Mouse (Mus musculus) right cerebral cortex, postnatal 25 days (tissue): ENCODE data around the gene Zcchc7.

Experiments
- DNase-seq: peaks from one replicate; pipeline ENCODE4 v3.0.0; 2022

Zcchc7 gene

GRCm38 (mm10) chr4:44774890-44775289 lies 19.2 kb downstream of the Zcchc7 start:
- no peak for DNase-seq

- no peak for DNase-seq
Measured at GRCm38 (mm10) chr4:44776651-44777050, 21.0 kb downstream of the Zcchc7 start.

DNA sequence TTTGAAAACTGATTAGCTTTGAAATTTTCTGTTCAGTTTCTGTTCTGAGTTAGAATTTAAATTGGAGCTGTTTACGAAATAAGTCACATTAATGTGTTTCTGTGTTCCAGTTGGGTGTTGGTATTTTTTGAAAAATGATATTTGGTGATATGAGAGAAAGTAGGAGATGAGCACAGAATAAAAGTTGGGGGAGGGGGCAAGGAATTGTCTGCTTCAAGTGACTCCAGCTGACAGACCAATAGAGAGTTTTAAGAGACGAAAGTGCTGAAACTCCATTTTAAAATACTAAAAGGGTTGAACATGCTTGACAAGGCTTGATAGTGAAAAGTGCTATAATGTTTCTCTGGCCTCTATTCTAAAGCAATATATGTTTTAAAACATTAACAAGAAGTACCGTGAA lies 21.4 kb downstream of the Zcchc7 start:
- no peak for DNase-seq

- DNase-seq, result no peak
Measured at GRCm38 (mm10) chr4:44777711-44778110, 22.0 kb downstream of the Zcchc7 start.

DNA sequence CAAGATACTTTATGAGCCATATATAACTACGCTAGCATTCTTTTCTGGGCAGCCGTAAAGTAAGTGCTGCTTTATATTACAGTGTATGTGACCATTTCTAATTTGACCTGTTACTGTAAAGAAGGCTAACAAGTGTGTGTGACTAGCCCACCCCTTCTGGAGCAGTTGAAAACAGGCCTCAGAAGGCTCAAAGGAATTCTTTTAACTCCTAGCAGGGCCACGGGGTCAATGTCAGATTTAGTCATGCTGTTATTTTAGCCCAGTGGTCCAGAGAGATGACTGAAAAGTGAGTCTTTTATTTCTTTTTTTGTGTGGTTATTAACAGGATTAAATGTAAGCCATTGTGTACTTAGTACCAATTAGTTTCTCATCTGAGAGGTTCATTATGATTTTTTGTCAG lies 22.6 kb downstream of the Zcchc7 start:
- DNase-seq, result no peak

DNA sequence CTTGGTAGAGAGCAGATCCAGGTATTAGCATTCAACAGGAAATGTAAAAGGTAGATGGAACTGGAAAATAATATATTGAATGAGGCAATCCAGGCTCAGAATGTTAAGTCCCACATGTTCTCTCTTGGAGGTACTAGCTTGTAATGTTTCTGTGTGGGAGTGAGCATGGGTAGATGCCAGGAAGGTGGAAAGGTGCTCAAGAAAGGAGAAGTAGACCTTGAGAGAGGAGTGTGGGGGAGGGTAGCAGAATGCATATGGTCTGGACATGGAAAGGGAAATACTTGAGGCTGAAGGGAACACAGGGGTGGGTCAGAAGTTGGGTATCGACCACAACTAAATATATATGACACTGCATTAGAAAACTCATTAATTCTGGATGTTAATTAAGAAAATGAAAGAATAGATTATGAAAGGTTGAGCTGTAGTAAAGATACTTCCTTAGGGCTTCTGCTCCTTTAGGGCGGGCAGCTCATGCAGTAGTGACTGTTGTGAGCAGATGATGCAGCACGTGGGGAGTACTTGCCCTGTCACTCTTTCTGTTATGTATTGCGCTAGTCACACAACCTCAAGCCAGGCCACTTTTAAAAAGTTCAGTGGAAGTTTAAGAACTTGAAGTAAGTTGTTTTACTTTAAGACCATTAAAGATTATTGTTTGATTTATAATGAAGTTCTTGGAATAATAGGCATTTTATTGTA lies 24.9 kb downstream of the Zcchc7 start:
- no peak for DNase-seq

GRCm38 (mm10) chr4:44781494-44781893 lies 25.8 kb downstream of the Zcchc7 start:
- DNase-seq, result no peak

DNA sequence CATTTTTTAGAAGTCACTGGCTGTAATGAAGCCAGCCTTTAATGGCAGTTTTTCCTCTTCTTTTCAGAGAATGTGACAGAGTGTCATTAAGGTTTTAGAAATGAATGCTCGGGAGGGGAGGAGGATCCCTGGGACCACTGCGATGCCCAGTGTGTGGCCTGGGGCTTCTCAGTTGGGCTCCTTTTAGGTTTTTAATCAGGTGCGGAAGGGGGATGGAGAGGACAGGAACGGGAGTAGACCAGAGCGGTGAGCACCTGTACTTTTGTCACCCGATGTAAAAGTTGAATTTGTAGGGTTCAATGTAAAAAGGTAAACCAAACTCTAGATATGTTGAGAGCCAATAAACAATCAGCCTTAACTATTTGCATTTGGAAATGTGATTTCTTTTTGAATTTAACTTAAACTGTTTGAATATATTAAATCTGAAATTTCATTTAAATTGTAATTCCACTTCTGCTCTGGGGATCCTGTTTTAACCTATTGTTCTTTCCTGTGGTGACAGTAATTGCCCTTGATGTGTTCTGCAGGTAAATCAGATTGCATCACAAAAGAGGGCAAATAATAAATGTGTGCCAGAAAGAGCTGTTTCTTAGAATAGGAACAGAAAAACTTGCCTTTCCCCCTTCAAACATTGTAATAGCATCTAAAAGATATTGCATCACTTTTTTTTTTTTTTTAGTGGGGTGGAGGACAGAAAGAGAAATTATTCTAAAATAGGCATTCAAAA lies 28.1 kb downstream of the Zcchc7 start:
- no peak for DNase-seq

DNA sequence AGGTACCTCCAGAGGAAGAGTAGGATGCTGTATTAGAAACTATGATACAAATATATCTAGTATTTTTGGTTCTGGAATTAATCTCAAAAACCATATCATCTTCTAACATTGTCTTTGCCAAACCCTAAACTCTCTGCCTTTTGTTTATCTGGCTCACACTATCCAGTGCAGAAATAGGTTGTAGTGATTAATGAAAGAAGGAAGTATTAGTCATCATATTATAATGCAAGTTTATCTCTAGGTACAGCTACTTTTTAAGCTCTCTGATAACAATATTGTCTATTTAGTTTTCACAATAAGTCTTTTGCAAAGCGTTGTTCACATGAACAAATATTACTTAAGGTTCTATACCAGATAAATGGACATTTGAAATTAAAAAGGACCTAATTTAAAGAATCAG lies 57.2 kb downstream of the Zcchc7 start:
- no peak for DNase-seq

GRCm38 (mm10) chr4:44813770-44814169 lies 58.1 kb downstream of the Zcchc7 start:
- DNase-seq, result no peak

DNA sequence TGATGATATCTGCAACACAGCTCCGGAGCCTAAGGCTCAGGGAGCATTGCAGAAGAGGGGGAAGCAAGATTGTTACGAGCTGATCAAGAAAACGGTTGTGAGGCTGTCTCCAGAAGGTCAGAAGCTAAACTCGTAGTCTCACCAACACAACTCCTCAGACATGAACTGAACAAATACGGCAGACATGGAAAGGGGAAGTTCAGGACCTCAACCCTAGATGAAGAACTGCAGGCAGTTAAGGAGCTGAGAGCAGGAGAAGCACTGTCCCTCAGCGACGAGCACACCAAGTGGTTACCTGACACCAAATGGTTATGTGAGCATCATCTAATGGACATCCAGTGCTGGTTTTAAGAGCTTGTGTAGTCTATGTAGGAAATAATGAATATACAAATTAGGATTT lies 60.9 kb downstream of the Zcchc7 start:
- no peak for DNase-seq

DNA sequence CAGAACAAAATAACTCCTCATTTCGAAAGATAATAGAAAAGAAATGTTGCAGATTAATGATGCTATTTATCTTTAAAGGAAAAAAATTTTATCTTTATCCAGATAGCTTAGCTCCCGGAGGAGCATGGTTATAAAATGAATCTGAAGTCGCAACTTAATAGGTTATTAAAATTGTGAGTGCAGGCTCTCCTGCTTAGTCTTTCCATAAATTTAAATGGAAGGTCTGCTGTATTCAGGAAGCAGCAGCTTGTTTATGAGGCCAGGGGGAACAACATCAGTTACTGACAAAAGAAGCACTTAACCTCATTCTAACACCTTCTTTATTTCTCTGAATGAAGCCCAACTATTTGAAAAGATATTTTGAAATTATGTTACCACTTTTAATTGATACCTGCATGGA lies 74.9 kb downstream of the Zcchc7 start:
- no peak for DNase-seq

- DNase-seq, result no peak
Measured at GRCm38 (mm10) chr4:44851835-44852251, 96.2 kb downstream of the Zcchc7 start.

DNA sequence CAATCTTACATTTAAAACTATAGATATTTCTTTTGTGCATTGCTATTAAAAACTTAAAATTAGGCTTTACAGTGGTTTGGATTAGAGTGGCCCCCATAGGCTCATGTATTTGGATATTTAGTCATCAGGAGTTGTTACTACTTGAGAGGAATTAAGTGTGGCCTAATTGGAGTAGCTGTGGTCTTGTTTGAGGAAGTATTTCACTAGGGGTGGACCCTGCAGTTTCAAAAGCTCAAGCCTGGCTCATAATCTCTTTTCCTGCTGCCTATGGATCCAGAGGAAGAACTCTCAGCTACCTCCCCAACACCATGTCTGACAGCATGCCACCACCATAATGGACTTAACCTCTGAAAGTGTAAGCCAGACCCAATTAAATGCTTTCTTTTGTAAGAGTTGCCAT lies 115.9 kb downstream of the Zcchc7 start:
- no peak for DNase-seq

DNA sequence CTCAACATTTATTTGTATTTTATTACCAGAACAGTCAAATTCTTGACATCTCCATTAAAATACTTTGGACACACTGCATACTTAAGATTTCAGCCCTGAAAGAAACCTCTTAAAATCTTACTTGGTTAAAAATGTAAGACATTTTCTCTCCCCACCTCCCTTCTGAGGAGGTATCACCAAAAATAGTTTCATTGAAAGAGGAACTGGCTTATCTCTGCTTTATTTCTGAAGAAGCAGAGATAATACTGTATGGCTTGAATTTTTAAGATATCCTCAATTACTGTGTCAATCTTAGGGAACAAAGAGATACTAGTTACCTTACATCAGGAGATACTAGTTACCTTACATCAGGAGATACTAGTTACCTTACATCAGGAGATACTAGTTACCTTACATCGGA lies 116.4 kb downstream of the Zcchc7 start:
- DNase-seq, result no peak

GRCm38 (mm10) chr4:44880065-44880623 lies 124.5 kb downstream of the Zcchc7 start:
- no peak for DNase-seq

DNA sequence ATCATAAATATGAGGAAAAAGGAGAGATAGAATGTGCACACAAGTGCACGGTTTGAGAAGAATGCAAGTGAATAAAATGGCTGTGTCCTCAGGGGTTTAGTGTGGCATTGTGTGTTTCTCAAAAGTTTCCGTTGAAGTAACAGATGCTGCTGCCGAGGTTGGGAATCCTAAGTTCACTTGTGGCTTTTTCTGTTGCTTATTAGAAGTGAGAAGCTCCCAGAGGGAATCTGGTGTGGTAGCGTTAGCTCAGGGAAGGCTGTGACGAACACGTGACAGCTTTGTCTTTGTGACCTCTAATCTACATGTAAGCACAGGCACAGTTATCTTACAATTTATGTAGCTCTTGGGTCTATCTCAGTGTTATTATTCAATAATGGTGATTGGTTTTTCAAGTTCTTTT lies 130.5 kb downstream of the Zcchc7 start:
- DNase-seq, result no peak

DNA sequence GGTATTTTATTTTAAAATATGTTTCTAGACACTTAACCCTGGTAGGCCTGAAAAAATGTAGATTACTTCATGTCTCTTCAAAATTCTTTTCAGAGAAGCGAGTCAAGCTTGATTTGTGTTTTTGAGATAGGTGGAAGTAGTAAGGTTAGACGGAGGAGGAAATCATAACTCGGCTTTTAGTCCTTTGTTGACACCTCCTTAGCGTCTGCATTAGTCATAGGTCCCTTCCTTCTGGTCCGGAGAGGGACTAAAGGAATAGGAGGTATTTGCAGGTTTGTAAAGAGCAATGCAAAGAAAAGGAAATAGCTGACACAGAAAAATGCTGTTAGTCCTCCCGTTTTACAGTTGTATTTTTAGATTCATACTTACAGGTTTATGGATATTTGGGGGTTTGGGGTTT lies 135.7 kb downstream of the Zcchc7 start:
- no peak for DNase-seq

DNA sequence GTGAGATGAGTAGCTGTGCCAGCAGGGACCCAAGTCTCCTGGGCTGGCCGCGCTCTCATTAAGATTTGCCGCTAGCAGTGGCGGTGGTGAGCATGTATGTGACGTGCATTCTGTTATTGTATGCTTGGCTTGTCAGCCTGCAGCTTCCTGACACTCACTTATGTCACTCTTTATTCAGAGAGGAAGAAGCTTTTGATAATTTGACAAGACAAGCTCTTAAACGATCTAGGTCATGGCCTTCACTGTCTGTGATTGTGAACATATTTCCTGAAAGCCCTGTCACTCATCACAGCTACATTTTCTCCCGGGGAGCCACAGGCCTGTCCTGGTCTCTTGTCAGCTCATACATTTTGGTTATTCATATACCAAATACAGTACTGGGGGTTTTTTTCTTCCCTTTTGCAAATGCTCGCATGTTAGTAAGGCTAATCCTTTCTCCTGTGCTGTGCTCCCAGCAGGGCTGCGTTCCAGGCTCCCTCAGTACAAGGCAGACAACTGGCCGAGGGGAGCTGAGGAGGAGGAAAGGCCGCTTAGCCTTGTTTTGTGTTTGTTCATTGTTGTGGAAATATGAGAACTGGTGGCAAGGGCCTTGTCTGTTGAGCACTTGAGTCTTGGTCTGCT lies 150.1 kb downstream of the Zcchc7 start:
- DNase-seq, result no peak

DNA sequence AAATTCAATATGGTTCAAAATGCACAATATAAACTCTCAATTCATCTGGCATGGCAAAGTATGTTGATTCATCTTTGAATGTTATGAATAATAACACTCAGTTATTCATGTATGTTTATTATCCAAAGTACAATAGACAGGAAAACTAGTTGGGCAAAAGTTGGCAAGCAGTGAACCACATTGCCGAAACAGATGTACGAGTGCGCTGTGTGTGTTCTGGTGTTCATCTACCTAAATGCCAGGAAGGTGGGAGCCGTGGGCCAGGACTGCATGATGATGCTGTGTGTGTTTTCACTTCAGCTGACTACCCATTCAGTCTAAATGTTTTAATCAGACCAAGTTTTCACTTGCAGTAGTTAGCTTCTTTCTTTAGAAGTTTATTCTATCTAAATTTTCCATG lies 150.7 kb downstream of the Zcchc7 start:
- DNase-seq, result no peak

DNA sequence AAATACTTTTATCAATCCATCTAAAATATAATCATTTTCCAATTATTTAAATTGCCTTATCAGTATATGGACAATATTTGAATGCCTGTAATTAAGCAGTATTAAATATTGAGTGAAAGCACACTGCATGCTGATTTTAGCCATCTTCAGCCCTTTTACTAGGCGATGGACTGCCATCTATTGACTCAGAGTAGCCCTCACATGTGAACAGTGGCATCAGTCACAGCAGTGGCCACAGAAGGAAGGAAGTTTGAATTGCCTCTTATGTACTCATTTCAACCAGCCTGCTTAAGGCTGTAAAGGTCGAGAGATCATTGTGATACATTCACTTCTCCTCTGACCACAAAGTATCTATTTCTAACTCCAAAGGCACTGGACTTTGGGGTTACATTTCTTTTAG lies 154.4 kb downstream of the Zcchc7 start:
- no peak for DNase-seq

DNA sequence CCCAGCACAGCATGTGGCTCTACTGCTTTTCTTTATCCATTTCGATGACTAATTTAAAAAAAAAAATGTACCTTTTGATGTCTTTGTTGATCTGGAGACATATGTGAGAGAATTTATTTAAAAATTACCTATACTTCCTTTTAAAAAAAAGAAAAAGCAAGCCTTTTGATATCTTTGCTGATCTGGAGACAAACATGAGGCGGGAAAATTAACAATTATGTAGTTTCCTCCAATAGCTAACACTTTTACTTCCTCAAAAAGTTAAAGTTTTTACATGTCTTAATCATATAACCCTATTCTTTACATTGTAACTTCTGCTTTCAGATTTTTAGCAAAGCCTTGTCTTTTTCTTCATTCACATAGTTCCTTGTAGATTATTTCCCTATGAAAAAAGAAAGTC lies 155.2 kb downstream of the Zcchc7 start:
- no peak for DNase-seq

DNA sequence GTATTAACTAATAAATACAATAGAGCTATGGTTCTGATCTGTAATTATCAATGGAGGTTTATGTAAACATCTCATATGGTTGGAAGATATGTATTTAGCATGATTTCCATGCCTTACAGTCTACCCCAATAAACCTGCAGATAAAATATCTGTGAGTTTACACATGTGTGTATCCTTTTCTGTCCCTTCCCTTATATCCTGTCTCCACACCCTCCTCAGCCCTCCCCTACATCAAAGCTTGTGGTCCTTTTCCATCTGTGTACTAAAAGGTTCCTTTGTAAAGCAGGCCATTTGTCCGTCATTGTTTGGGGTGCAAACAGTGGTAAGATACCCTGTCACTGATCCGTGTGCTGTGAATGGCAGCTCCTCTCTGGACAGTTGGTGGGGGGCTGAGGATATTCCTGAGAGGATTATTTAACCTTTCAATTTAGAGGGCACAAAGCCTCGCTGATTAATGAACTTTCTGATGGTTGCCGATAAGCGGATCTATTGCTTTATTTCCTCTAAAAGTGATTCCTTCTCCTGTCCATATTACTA lies 161.7 kb downstream of the Zcchc7 start:
- no peak for DNase-seq

DNA sequence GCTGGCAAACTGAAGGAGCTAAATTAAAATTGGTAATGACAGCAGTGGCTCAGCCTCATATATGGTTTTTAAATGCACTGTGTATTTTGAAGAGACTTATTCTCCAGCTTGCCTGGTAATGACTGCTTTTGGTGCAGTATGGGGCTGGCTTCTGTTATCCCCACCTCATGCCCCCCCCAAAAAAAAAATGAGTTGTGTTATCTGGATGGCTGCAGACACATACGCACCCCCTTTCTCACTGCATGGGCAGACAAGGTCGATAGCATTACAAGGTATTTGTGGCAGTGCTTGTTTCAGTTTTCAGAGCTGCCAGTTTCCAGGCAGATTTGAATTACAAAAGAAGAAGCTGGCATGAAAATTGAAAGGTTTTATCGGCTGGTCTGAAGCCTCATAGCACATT lies 162.2 kb downstream of the Zcchc7 start:
- no peak for DNase-seq
